Mouse (Mus musculus): ENCODE results near the gene Svbp.

DNA sequence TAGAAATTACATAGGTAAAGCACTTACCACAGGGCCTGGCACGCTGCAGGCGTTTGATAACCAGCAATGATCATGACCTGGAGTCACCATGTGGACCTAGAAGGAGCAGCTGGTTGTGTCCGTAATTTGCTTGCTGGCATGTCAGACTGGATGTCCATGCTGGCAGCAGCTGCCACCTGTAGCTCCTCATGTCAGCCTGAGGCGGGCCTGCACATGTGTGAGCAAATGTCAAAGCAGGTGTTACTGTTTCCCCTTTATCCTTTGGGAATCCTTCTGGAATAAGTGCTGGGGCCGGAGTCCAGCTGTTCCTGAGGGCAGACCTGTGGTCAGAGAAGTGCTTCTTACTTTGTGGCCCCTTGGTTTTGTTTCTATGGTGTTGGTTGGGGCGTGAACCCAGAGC, 3.0 kb downstream of the Svbp start:
- TF ChIP-seq CTCF (IDR thresholded peaks at IDR 0.05) (no peak), EP300 (IDR thresholded peaks at IDR 0.05) (no peak)
